Comparison of ENCODE assay signal across 14 mouse cellular contexts in the genomic region with DNA sequence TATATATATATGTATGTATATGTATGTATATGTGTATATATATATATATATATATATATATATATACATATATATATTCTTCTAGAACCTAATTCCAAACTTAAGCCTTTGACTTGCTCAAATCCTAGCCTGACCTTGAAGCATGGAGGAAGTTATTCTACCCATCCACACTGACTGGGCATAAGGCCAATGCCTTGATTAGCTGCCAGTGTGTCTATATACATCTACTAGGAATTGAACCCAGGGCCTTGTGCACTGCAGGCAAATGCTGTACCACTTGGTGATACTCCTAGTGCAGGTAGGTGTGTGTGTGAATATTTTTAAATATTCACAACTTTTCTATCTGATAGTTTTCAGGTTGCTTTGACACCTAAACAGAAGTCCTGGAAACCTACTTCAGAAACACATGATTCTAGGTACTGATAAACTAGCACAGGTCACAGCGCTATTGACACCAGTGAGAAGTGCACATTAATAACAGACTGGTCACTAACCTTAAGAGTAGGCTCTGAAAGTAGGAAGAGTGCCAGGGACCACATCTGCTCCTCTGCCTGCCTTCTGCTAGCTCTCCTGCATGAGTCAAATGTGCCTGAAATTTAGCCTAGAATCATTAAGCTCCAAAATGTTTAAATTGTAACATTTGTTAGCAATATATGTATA. TPM values are rescaled to one million over a fixed set of nuclear protein-coding genes. Genes with fewer than 3 reads are reported as not detected.
DNase-seq lines count a peak whose midpoint lies in the region; ATAC-seq lines count a peak whose summit lies in the region.
"Had no signal": no experiment of that assay in that cellular context is flagged by ENCODE, and none has a peak within 500 bp of the region (broad histone marks: within the 10 kb centered on the region; RNA-seq: fewer than 3 reads in every experiment).

No protein-coding gene starts in this region.

- intact Hi-C loops in heart, postnatal 25 days (cut with DNase I) = no loop called here

- 97% methylated on average over 1 of the region's 1 CpGs for WGBS in hindbrain, embryonic 13.5 days

- no peak overlapping the region for H3K27ac ChIP-seq in hindbrain, embryonic 13.5 days
- H3K27ac ChIP-seq: limb, embryonic 15.5 days; midbrain, embryonic 10.5 days had no signal

- H3K4me3 ChIP-seq in hindbrain, embryonic 13.5 days = no peak overlapping the region
- H3K4me3 ChIP-seq: limb, embryonic 15.5 days; midbrain, embryonic 10.5 days had no signal

- peak; percentile 83 for DNase-seq in heart, adult 11 months
- DNase-seq in heart, postnatal 25 days (ENCODE audit: low spot score) = no peak
- peak; percentile 11 for DNase-seq in ovary, adult 18-20 months (ENCODE audit: low spot score)
- no peak for DNase-seq in ovary, postnatal 14 days (ENCODE audit: low spot score)
- peak; percentile 54 to 68 for DNase-seq in cerebellum, postnatal 10 days
- DNase-seq in frontal cortex, postnatal 25 days (ENCODE audit: low spot score in 2 of 2) = no peak
- no peak for DNase-seq in T-cell, adult 2 months (ENCODE audit: low spot score)
- DNase-seq: heart, postnatal 36 days; spleen, adult 18-20 months had no signal

- no peaks in the 10 kb centered on the region for H3K27me3 ChIP-seq in hindbrain, embryonic 13.5 days
- H3K27me3 ChIP-seq: CH12.LX; limb, embryonic 15.5 days had no signal

- no peaks in the 10 kb centered on the region for H3K9me3 ChIP-seq in hindbrain, embryonic 13.5 days
- H3K9me3 ChIP-seq: limb, embryonic 15.5 days; midbrain, embryonic 10.5 days had no signal

- peaks cover 34% of the 10 kb centered on the region for H3K36me3 ChIP-seq in hindbrain, embryonic 13.5 days

- no peak for ATAC-seq in hindbrain, embryonic 13.5 days (ENCODE audit: low FRiP score)
- ATAC-seq: lung, postnatal 0 days had no signal

- no peak overlapping the region for H3K4me2 ChIP-seq in hindbrain, embryonic 13.5 days
- H3K4me2 ChIP-seq: limb, embryonic 15.5 days had no signal

- no peaks in the 10 kb centered on the region for H3K4me1 ChIP-seq in hindbrain, embryonic 13.5 days (replicated peaks)
- H3K4me1 ChIP-seq: limb, embryonic 15.5 days; midbrain, embryonic 10.5 days had no signal

- H3K9ac ChIP-seq in hindbrain, embryonic 13.5 days = no peak overlapping the region
- H3K9ac ChIP-seq: limb, embryonic 15.5 days had no signal

RNA-seq across cellular contexts. Expression of a gene that starts 53.7 kb away (rescaled TPM):
- total RNA-seq in heart, postnatal 25 days (2021) = under 1 TPM; 0.36 to 0.42 TPM
- polyA plus RNA-seq in hindbrain, embryonic 13.5 days (2015; fragmentation: Nextera tagmentation; extraction: Ambion mirVana) = 0.29 and 0.41 TPM in 2 replicates

RNA-seq across cellular contexts. Expression of a gene that starts 54.7 kb away (rescaled TPM):
- total RNA-seq in heart, postnatal 25 days (2021) = 10 to 100 TPM; 32.2 to 38.6 TPM
- polyA plus RNA-seq in hindbrain, embryonic 13.5 days (2015; fragmentation: Nextera tagmentation; extraction: Ambion mirVana) = 17.4 and 20.4 TPM in 2 replicates

RNA-seq across cellular contexts. Expression of a gene that starts 59.8 kb away (rescaled TPM):
- 10 to 100 TPM; 19.9 to 20.8 TPM for total RNA-seq in heart, postnatal 25 days (2021)
- 69.4 and 71.3 TPM in 2 replicates for polyA plus RNA-seq in hindbrain, embryonic 13.5 days (2015; fragmentation: Nextera tagmentation; extraction: Ambion mirVana)

Comparison
In these comparisons a context has a peak if more than half of its experiments do, and no peak if none do; other contexts are left out.
1. DNase-seq: peak in heart, adult 11 months (single experiment), ovary, adult 18-20 months (single experiment) and cerebellum, postnatal 10 days (2 of 2); none in heart, postnatal 25 days (single experiment), ovary, postnatal 14 days (single experiment), frontal cortex, postnatal 25 days (0 of 2) and T-cell, adult 2 months (single experiment).